Mouse (Mus musculus): ENCODE measurements around the gene Myo9b. TPM values are rescaled to one million over a fixed set of nuclear protein-coding genes. Genes with fewer than 3 reads are reported as not detected.
A peak's percentile ranks its signal among the peaks of the same experiment; 100 is the strongest.

The Myo9b gene
- polyA plus RNA-seq, 1 experiment from 2014 or later: 28.8 TPM

- Histone ChIP-seq H3K36me3 (no peaks in the 10 kb centered on the region), H3K27ac (no peak overlapping the region), H3K4me2 (no peak overlapping the region), H3K4me1 (replicated peaks) (peaks cover 5% of the 10 kb centered on the region), H3K27me3 (no peaks in the 10 kb centered on the region), H3K9me3 (no peaks in the 10 kb centered on the region), H3K4me3 (replicated peaks) (no peak overlapping the region), H3K9ac (replicated peaks) (no peak overlapping the region)
- ATAC-seq (ENCODE audit: insufficient number of reproducible peaks, insufficient read depth, low FRiP score, low TSS enrichment, low read depth): no peak
- WGBS: 82% methylated on average over 2 of the region's 2 CpGs
Observed at GRCm38 (mm10) chr8:71391696-71392095, 119.2 kb downstream of the Myo9b start.

GRCm38 (mm10) chr8:71392391-71392790, 119.9 kb downstream of the Myo9b start:
- H3K27ac ChIP-seq: no peak overlapping the region
- no peak overlapping the region for H3K4me3 ChIP-seq (replicated peaks)
- H3K9ac ChIP-seq (replicated peaks): no peak overlapping the region
- ATAC-seq (ENCODE audit: insufficient number of reproducible peaks, insufficient read depth, low FRiP score, low TSS enrichment, low read depth): no peak
- H3K27me3 ChIP-seq: no peaks in the 10 kb centered on the region
- no peak overlapping the region for H3K4me2 ChIP-seq
- 76% methylated on average over 5 of the region's 5 CpGs for WGBS
- peaks cover 7% of the 10 kb centered on the region for H3K4me1 ChIP-seq (replicated peaks)
- no peaks in the 10 kb centered on the region for H3K9me3 ChIP-seq
- H3K36me3 ChIP-seq: no peaks in the 10 kb centered on the region

GRCm38 (mm10) chr8:71392871-71393270, 120.4 kb downstream of the Myo9b start:
- no peak for ATAC-seq (ENCODE audit: insufficient number of reproducible peaks, insufficient read depth, low FRiP score, low TSS enrichment, low read depth)
- peaks cover 12% of the 10 kb centered on the region for H3K4me1 ChIP-seq (replicated peaks)
- H3K4me3 ChIP-seq (replicated peaks): no peak overlapping the region
- no peaks in the 10 kb centered on the region for H3K9me3 ChIP-seq
- H3K4me2 ChIP-seq: no peak overlapping the region
- H3K9ac ChIP-seq (replicated peaks): no peak overlapping the region
- H3K36me3 ChIP-seq: no peaks in the 10 kb centered on the region; the same call in 1 of the 2 replicates
- WGBS: 12% methylated on average over 3 of the region's 3 CpGs
- no peak overlapping the region for H3K27ac ChIP-seq
- no peaks in the 10 kb centered on the region for H3K27me3 ChIP-seq

GRCm38 (mm10) chr8:71394481-71394880, 122.0 kb downstream of the Myo9b start:
- no peak for ATAC-seq (ENCODE audit: insufficient number of reproducible peaks, insufficient read depth, low FRiP score, low TSS enrichment, low read depth)
- 76% methylated on average over 7 of the region's 7 CpGs for WGBS
- no peak overlapping the region for H3K4me3 ChIP-seq (replicated peaks)
- H3K9ac ChIP-seq (replicated peaks): no peak overlapping the region
- no peak overlapping the region for H3K27ac ChIP-seq
- H3K27me3 ChIP-seq: no peaks in the 10 kb centered on the region
- H3K4me2 ChIP-seq: 0 out of 2 replicates have a peak overlapping the region, but pooled peaks have one; percentile 1
- no peaks in the 10 kb centered on the region for H3K9me3 ChIP-seq
- H3K36me3 ChIP-seq: peaks cover 11% of the 10 kb centered on the region
- H3K4me1 ChIP-seq (replicated peaks): peaks cover 12% of the 10 kb centered on the region

- Histone ChIP-seq H3K36me3 (peaks cover 17% of the 10 kb centered on the region), H3K9me3 (no peaks in the 10 kb centered on the region), H3K27me3 (no peaks in the 10 kb centered on the region), H3K4me3 (replicated peaks) (no peak overlapping the region), H3K4me1 (replicated peaks) (peaks cover 12% of the 10 kb centered on the region), H3K27ac (no peak overlapping the region), H3K9ac (replicated peaks) (no peak overlapping the region), H3K4me2 (0 out of 2 replicates have a peak overlapping the region, but pooled peaks have one; percentile 1)
- no peak for ATAC-seq (ENCODE audit: insufficient number of reproducible peaks, insufficient read depth, low FRiP score, low TSS enrichment, low read depth)
- 87% methylated on average over 10 of the region's 10 CpGs for WGBS
Observed at GRCm38 (mm10) chr8:71395071-71395470, 122.6 kb downstream of the Myo9b start.

GRCm38 (mm10) chr8:71395629-71396028, 123.1 kb downstream of the Myo9b start, which contains the start of gene Ushbp1:
TSS of gene Ushbp1 (minus strand) at chr8:71395802.
- peak within 1 kb of the TSS; percentile 93 for H3K4me2 ChIP-seq
- peaks cover 21% of the 10 kb centered on the region for H3K36me3 ChIP-seq
- WGBS: 90% methylated on average over 9 of the region's 9 CpGs
- H3K27ac ChIP-seq: peak within 1 kb of the TSS; percentile 41
- no peaks in the 10 kb centered on the region for H3K9me3 ChIP-seq
- ATAC-seq (ENCODE audit: insufficient number of reproducible peaks, insufficient read depth, low FRiP score, low TSS enrichment, low read depth): no peak
- peak within 1 kb of the TSS; percentile 79 for H3K4me3 ChIP-seq (replicated peaks)
- H3K4me1 ChIP-seq (replicated peaks): peaks cover 12% of the 10 kb centered on the region
- H3K27me3 ChIP-seq: no peaks in the 10 kb centered on the region
- no peak within 1 kb of the TSS for H3K9ac ChIP-seq (replicated peaks)

GRCm38 (mm10) chr8:71396639-71397305, 124.3 kb downstream of the Myo9b start, which contains the start of gene Babam1:
TSS of gene Babam1 (plus strand) at chr8:71396861.
- under 1% methylated on average over 34 of the region's 34 CpGs for WGBS
- peak within 1 kb of the TSS; percentile 45 for H3K27ac ChIP-seq

GRCm38 (mm10) chr8:71397701-71398100, 125.2 kb downstream of the Myo9b start:
- Histone ChIP-seq H3K27me3 (no peaks in the 10 kb centered on the region), H3K9me3 (no peaks in the 10 kb centered on the region), H3K9ac (replicated peaks) (peak overlapping the region; percentile 81; the same call in 1 of the 2 replicates), H3K4me3 (replicated peaks) (peak overlapping the region; percentile 79), H3K27ac (no peak overlapping the region), H3K36me3 (peaks cover 29% of the 10 kb centered on the region), H3K4me1 (replicated peaks) (peaks cover 12% of the 10 kb centered on the region), H3K4me2 (peak overlapping the region; percentile 93)
- WGBS: 90% methylated on average over 12 of the region's 12 CpGs
- no peak for ATAC-seq (ENCODE audit: insufficient number of reproducible peaks, insufficient read depth, low FRiP score, low TSS enrichment, low read depth)

More at GRCm38 (mm10) chr8:71396639-71397305, 124.3 kb downstream of the Myo9b start, which contains the start of gene Babam1:
- ATAC-seq (ENCODE audit: insufficient number of reproducible peaks, insufficient read depth, low FRiP score, low TSS enrichment, low read depth): peak; percentile 89
- H3K9me3 ChIP-seq: no peaks in the 10 kb centered on the region
- H3K4me2 ChIP-seq: peak within 1 kb of the TSS; percentile 93
- H3K9ac ChIP-seq (replicated peaks): peak within 1 kb of the TSS; percentile 81
- H3K36me3 ChIP-seq: peaks cover 25% of the 10 kb centered on the region
- peaks cover 12% of the 10 kb centered on the region for H3K4me1 ChIP-seq (replicated peaks)
- peak within 1 kb of the TSS; percentile 79 for H3K4me3 ChIP-seq (replicated peaks)
- H3K27me3 ChIP-seq: no peaks in the 10 kb centered on the region

GRCm38 (mm10) chr8:71400826-71401225, 128.3 kb downstream of the Myo9b start:
- H3K27ac ChIP-seq: no peak overlapping the region
- H3K27me3 ChIP-seq: no peaks in the 10 kb centered on the region
- no peak for ATAC-seq (ENCODE audit: insufficient number of reproducible peaks, insufficient read depth, low FRiP score, low TSS enrichment, low read depth)
- H3K4me3 ChIP-seq (replicated peaks): no peak overlapping the region
- no peak overlapping the region for H3K4me2 ChIP-seq
- H3K4me1 ChIP-seq (replicated peaks): peaks cover 12% of the 10 kb centered on the region
- peaks cover 42% of the 10 kb centered on the region for H3K36me3 ChIP-seq
- no peaks in the 10 kb centered on the region for H3K9me3 ChIP-seq
- 88% methylated on average over 2 of the region's 2 CpGs for WGBS
- H3K9ac ChIP-seq (replicated peaks): no peak overlapping the region

GRCm38 (mm10) chr8:71401454-71401853, 128.9 kb downstream of the Myo9b start:
- H3K9me3 ChIP-seq: no peaks in the 10 kb centered on the region

GRCm38 (mm10) chr8:71402446-71402964, 130.0 kb downstream of the Myo9b start:
- peaks cover 46% of the 10 kb centered on the region for H3K36me3 ChIP-seq
- no peak overlapping the region for H3K4me3 ChIP-seq (replicated peaks)
- WGBS: 90% methylated on average over 9 of the region's 9 CpGs

More at GRCm38 (mm10) chr8:71401454-71401853, 128.9 kb downstream of the Myo9b start:
- Histone ChIP-seq H3K9ac (replicated peaks) (no peak overlapping the region), H3K27ac (no peak overlapping the region), H3K36me3 (peaks cover 42% of the 10 kb centered on the region), H3K4me3 (replicated peaks) (no peak overlapping the region), H3K4me1 (replicated peaks) (peaks cover 12% of the 10 kb centered on the region), H3K27me3 (no peaks in the 10 kb centered on the region), H3K4me2 (no peak overlapping the region)
- ATAC-seq (ENCODE audit: insufficient number of reproducible peaks, insufficient read depth, low FRiP score, low TSS enrichment, low read depth): no peak

More at GRCm38 (mm10) chr8:71402446-71402964, 130.0 kb downstream of the Myo9b start:
- no peaks in the 10 kb centered on the region for H3K9me3 ChIP-seq
- no peak overlapping the region for H3K27ac ChIP-seq
- H3K4me1 ChIP-seq (replicated peaks): peaks cover 19% of the 10 kb centered on the region
- H3K27me3 ChIP-seq: no peaks in the 10 kb centered on the region
- ATAC-seq (ENCODE audit: insufficient number of reproducible peaks, insufficient read depth, low FRiP score, low TSS enrichment, low read depth): no peak
- H3K9ac ChIP-seq (replicated peaks): no peak overlapping the region
- no peak overlapping the region for H3K4me2 ChIP-seq
